Mouse (Mus musculus): ENCODE results near the gene Tpsab1. TPM values are rescaled to one million over a fixed set of nuclear protein-coding genes. Genes with fewer than 3 reads are reported as not detected.

Tpsab1 gene
- polyA plus RNA-seq (2015; fragmentation: Nextera tagmentation; extraction: Ambion mirVana): 4.1 and 6.2 TPM in 2 replicates

GRCm38 (mm10) chr17:25345462-25345861, at the start of gene Tpsab1:
Gene Tpsab1, minus strand, starts transcription at chr17:25345562.
- Histone ChIP-seq H3K9ac (no peak within 1 kb of the TSS), H3K9me3 (replicated peaks) (no peaks in the 10 kb centered on the region), H3K27ac (replicated peaks) (no peak within 1 kb of the TSS), H3K4me2 (replicated peaks) (no peak within 1 kb of the TSS), H3K36me3 (no peaks in the 10 kb centered on the region), H3K4me3 (replicated peaks) (no peak within 1 kb of the TSS), H3K4me1 (no peaks in the 10 kb centered on the region), H3K27me3 (no peaks in the 10 kb centered on the region)
- 85% methylated on average over 4 of the region's 4 CpGs for WGBS
- ATAC-seq (ENCODE audit: insufficient number of reproducible peaks, low FRiP score, low TSS enrichment, low read depth): no peak

- peaks cover 12% of the 10 kb centered on the region for H3K36me3 ChIP-seq
- 76% methylated on average over 4 of the region's 4 CpGs for WGBS
Observed at GRCm38 (mm10) chr17:25394526-25394925, 49.2 kb upstream of the Tpsab1 start.

GRCm38 (mm10) chr17:25374011-25374410, 28.6 kb upstream of the Tpsab1 start:
- 39% methylated on average over 9 of the region's 9 CpGs for WGBS
- H3K9ac ChIP-seq: no peak overlapping the region
- peaks cover 12% of the 10 kb centered on the region; the same call in 1 of the 2 replicates for H3K36me3 ChIP-seq
- H3K27me3 ChIP-seq: no peaks in the 10 kb centered on the region
- H3K9me3 ChIP-seq (replicated peaks): no peaks in the 10 kb centered on the region
- 0 out of 2 replicates have a peak, but pooled peaks cover 6% of the 10 kb centered on the region for H3K4me1 ChIP-seq
- H3K4me2 ChIP-seq (replicated peaks): no peak overlapping the region
- ATAC-seq (ENCODE audit: insufficient number of reproducible peaks, low FRiP score, low TSS enrichment, low read depth): no peak
- H3K27ac ChIP-seq (replicated peaks): no peak overlapping the region
- H3K4me3 ChIP-seq (replicated peaks): no peak overlapping the region

More at GRCm38 (mm10) chr17:25394526-25394925, 49.2 kb upstream of the Tpsab1 start:
- H3K9me3 ChIP-seq (replicated peaks): no peaks in the 10 kb centered on the region
- H3K4me2 ChIP-seq (replicated peaks): no peak overlapping the region
- H3K27me3 ChIP-seq: no peaks in the 10 kb centered on the region
- no peak for ATAC-seq (ENCODE audit: insufficient number of reproducible peaks, low FRiP score, low TSS enrichment, low read depth)
- H3K4me3 ChIP-seq (replicated peaks): no peak overlapping the region
- H3K9ac ChIP-seq: no peak overlapping the region
- no peak overlapping the region for H3K27ac ChIP-seq (replicated peaks)
- H3K4me1 ChIP-seq: peaks cover 10% of the 10 kb centered on the region; the same call in 1 of the 2 replicates

- Histone ChIP-seq H3K27ac (replicated peaks) (no peak overlapping the region), H3K9me3 (replicated peaks) (no peaks in the 10 kb centered on the region), H3K36me3 (peaks cover 6% of the 10 kb centered on the region; the same call in 1 of the 2 replicates), H3K4me2 (replicated peaks) (no peak overlapping the region), H3K4me1 (0 out of 2 replicates have a peak, but pooled peaks cover 6% of the 10 kb centered on the region), H3K27me3 (no peaks in the 10 kb centered on the region), H3K4me3 (replicated peaks) (no peak overlapping the region), H3K9ac (no peak overlapping the region)
- WGBS: 76% methylated on average over 8 of the region's 8 CpGs
- ATAC-seq (ENCODE audit: insufficient number of reproducible peaks, low FRiP score, low TSS enrichment, low read depth): no peak
Observed at GRCm38 (mm10) chr17:25372491-25372890, 27.1 kb upstream of the Tpsab1 start.

GRCm38 (mm10) chr17:25368973-25369372, 23.6 kb upstream of the Tpsab1 start, which contains the start of gene Tpsg1:
Gene Tpsg1, plus strand, starts transcription at chr17:25369273.
- Histone ChIP-seq H3K4me3 (replicated peaks) (no peak within 1 kb of the TSS), H3K9ac (no peak within 1 kb of the TSS), H3K27ac (replicated peaks) (no peak within 1 kb of the TSS), H3K27me3 (no peaks in the 10 kb centered on the region), H3K4me2 (replicated peaks) (no peak within 1 kb of the TSS), H3K36me3 (no peaks in the 10 kb centered on the region), H3K4me1 (0 out of 2 replicates have a peak, but pooled peaks cover 4% of the 10 kb centered on the region), H3K9me3 (replicated peaks) (no peaks in the 10 kb centered on the region)
- no peak for ATAC-seq (ENCODE audit: insufficient number of reproducible peaks, low FRiP score, low TSS enrichment, low read depth)
- 80% methylated on average over 3 of the region's 3 CpGs for WGBS

- ATAC-seq (ENCODE audit: insufficient number of reproducible peaks, low FRiP score, low TSS enrichment, low read depth): no peak
- Histone ChIP-seq H3K4me3 (replicated peaks) (no peak within 1 kb of the TSS), H3K4me1 (no peaks in the 10 kb centered on the region), H3K27me3 (no peaks in the 10 kb centered on the region), H3K27ac (replicated peaks) (no peak within 1 kb of the TSS), H3K4me2 (replicated peaks) (no peak within 1 kb of the TSS), H3K9me3 (replicated peaks) (no peaks in the 10 kb centered on the region), H3K36me3 (no peaks in the 10 kb centered on the region), H3K9ac (no peak within 1 kb of the TSS)
- 72% methylated on average over 2 of the region's 2 CpGs for WGBS
Observed at GRCm38 (mm10) chr17:25366005-25366404, 20.6 kb upstream of the Tpsab1 start, which contains the start of gene Tpsb2. Gene Tpsb2, plus strand, starts transcription at chr17:25366305.

- Histone ChIP-seq H3K9me3 (replicated peaks) (no peaks in the 10 kb centered on the region), H3K4me3 (replicated peaks) (no peak overlapping the region), H3K9ac (no peak overlapping the region), H3K27ac (replicated peaks) (no peak overlapping the region), H3K27me3 (no peaks in the 10 kb centered on the region), H3K4me2 (replicated peaks) (no peak overlapping the region), H3K36me3 (no peaks in the 10 kb centered on the region), H3K4me1 (no peaks in the 10 kb centered on the region)
- WGBS: 3% methylated on average over 1 of the region's 1 CpGs
- ATAC-seq (ENCODE audit: insufficient number of reproducible peaks, low FRiP score, low TSS enrichment, low read depth): no peak
Observed at GRCm38 (mm10) chr17:25363726-25364125, 18.4 kb upstream of the Tpsab1 start.

GRCm38 (mm10) chr17:25361291-25361690, 15.9 kb upstream of the Tpsab1 start:
- no peak for ATAC-seq (ENCODE audit: insufficient number of reproducible peaks, low FRiP score, low TSS enrichment, low read depth)

GRCm38 (mm10) chr17:25341490-25341889, 3.9 kb downstream of the Tpsab1 start:
- ATAC-seq (ENCODE audit: insufficient number of reproducible peaks, low FRiP score, low TSS enrichment, low read depth): no peak
- Histone ChIP-seq H3K4me1 (no peaks in the 10 kb centered on the region), H3K9ac (no peak overlapping the region), H3K9me3 (replicated peaks) (no peaks in the 10 kb centered on the region), H3K27me3 (no peaks in the 10 kb centered on the region), H3K36me3 (no peaks in the 10 kb centered on the region), H3K4me2 (replicated peaks) (no peak overlapping the region), H3K4me3 (replicated peaks) (no peak overlapping the region), H3K27ac (replicated peaks) (no peak overlapping the region)
- 45% methylated on average over 2 of the region's 3 CpGs for WGBS

More at GRCm38 (mm10) chr17:25361291-25361690, 15.9 kb upstream of the Tpsab1 start:
- H3K27me3 ChIP-seq: no peaks in the 10 kb centered on the region
- H3K36me3 ChIP-seq: no peaks in the 10 kb centered on the region
- H3K9ac ChIP-seq: no peak overlapping the region
- no peaks in the 10 kb centered on the region for H3K9me3 ChIP-seq (replicated peaks)
- WGBS: 55% methylated on average over 2 of the region's 2 CpGs
- no peak overlapping the region for H3K27ac ChIP-seq (replicated peaks)
- H3K4me3 ChIP-seq (replicated peaks): no peak overlapping the region
- no peaks in the 10 kb centered on the region for H3K4me1 ChIP-seq
- no peak overlapping the region for H3K4me2 ChIP-seq (replicated peaks)

GRCm38 (mm10) chr17:25340003-25340402, 5.4 kb downstream of the Tpsab1 start:
- no peak overlapping the region for H3K4me3 ChIP-seq (replicated peaks)
- no peaks in the 10 kb centered on the region for H3K4me1 ChIP-seq
- H3K9me3 ChIP-seq (replicated peaks): no peaks in the 10 kb centered on the region
- H3K36me3 ChIP-seq: no peaks in the 10 kb centered on the region
- no peak for ATAC-seq (ENCODE audit: insufficient number of reproducible peaks, low FRiP score, low TSS enrichment, low read depth)
- no peak overlapping the region for H3K9ac ChIP-seq
- no peak overlapping the region for H3K27ac ChIP-seq (replicated peaks)
- 88% methylated on average over 6 of the region's 6 CpGs for WGBS
- H3K4me2 ChIP-seq (replicated peaks): no peak overlapping the region
- H3K27me3 ChIP-seq: no peaks in the 10 kb centered on the region

- no peak for ATAC-seq (ENCODE audit: insufficient number of reproducible peaks, low FRiP score, low TSS enrichment, low read depth)
- H3K4me2 ChIP-seq (replicated peaks): no peak overlapping the region
- H3K27me3 ChIP-seq: no peaks in the 10 kb centered on the region
- H3K9me3 ChIP-seq (replicated peaks): no peaks in the 10 kb centered on the region
- H3K36me3 ChIP-seq: no peaks in the 10 kb centered on the region
- H3K4me3 ChIP-seq (replicated peaks): no peak overlapping the region
- H3K4me1 ChIP-seq: no peaks in the 10 kb centered on the region
- H3K27ac ChIP-seq (replicated peaks): no peak overlapping the region
- no peak overlapping the region for H3K9ac ChIP-seq
- WGBS: 77% methylated on average over 4 of the region's 4 CpGs
Observed at GRCm38 (mm10) chr17:25338218-25338617, 7.1 kb downstream of the Tpsab1 start.

GRCm38 (mm10) chr17:25333943-25334342, 11.4 kb downstream of the Tpsab1 start:
- no peak for ATAC-seq (ENCODE audit: insufficient number of reproducible peaks, low FRiP score, low TSS enrichment, low read depth)
- H3K36me3 ChIP-seq: no peaks in the 10 kb centered on the region
- no peak overlapping the region for H3K4me2 ChIP-seq (replicated peaks)
- no peaks in the 10 kb centered on the region for H3K4me1 ChIP-seq
- no peak overlapping the region for H3K4me3 ChIP-seq (replicated peaks)
- no peaks in the 10 kb centered on the region for H3K9me3 ChIP-seq (replicated peaks)
- under 1% methylated on average over 8 of the region's 8 CpGs for WGBS
- H3K27ac ChIP-seq (replicated peaks): no peak overlapping the region
- no peak overlapping the region for H3K9ac ChIP-seq
- H3K27me3 ChIP-seq: peaks cover 4% of the 10 kb centered on the region; the same call in 1 of the 2 replicates
